Mouse (Mus musculus) embryo, embryonic 11 days (tissue): ENCODE results near the gene C1qtnf7.

ENCODE experiments used
- DNase-seq: peaks from one replicate; pipeline ENCODE4 v3.0.0-alpha.2; 2015

The C1qtnf7 gene

DNA sequence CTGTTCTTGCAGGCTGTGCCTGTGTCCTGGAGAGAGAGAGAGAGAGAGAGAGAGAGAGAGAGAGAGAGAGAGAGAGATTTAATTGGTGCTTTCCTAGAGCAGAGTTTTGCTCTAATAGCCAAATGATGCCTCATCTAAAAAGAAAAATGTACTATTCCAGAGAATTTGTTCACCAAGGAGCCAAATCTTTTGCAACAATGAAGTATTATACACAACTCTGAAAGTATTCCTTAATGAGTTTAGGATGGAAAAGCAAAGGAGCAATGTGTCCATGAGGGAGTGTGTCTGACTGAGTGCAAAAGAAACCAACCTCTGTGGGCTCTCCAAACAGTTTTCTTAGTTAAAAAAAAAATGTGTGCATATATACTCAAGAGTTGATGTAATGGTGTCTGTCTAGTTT is 24.5 kb downstream of the C1qtnf7 start:
- DNase-seq: no peak

GRCm38 (mm10) chr5:43541492-43541891 is 26.2 kb downstream of the C1qtnf7 start:
- no peak for DNase-seq

GRCm38 (mm10) chr5:43542246-43542845 is 27.0 kb downstream of the C1qtnf7 start:
- no peak for DNase-seq

GRCm38 (mm10) chr5:43549951-43550350 is 34.6 kb downstream of the C1qtnf7 start:
- no peak for DNase-seq

DNA sequence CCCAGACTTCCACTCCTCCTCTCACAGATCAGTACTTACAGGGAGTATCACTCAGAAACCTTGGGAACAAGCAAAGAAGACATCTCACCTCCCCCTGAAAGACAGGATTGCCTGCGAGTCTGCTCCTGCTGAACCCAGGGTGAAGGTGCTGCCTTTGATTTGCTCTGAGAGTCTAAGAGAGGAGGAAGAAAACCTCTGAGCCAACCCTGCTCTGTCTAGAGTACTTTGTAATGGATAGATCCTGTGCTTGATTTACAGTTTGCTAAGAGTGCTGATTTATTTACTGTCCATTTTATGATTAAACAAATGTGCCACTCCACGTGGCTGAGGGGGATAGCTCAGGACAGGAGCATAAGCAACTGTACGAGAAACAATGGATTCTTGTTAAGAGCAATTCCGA is 35.1 kb downstream of the C1qtnf7 start:
- peak; percentile 15 for DNase-seq

- no peak for DNase-seq
Observed at GRCm38 (mm10) chr5:43554871-43555270, 39.5 kb downstream of the C1qtnf7 start.

- DNase-seq: no peak
Observed at GRCm38 (mm10) chr5:43555406-43555805, 40.1 kb downstream of the C1qtnf7 start.

- DNase-seq: no peak
Observed at GRCm38 (mm10) chr5:43557436-43557835, 42.1 kb downstream of the C1qtnf7 start.

GRCm38 (mm10) chr5:43561639-43562252 is 46.4 kb downstream of the C1qtnf7 start:
- DNase-seq: no peak

GRCm38 (mm10) chr5:43569720-43570359 is 54.5 kb downstream of the C1qtnf7 start:
- no peak for DNase-seq

DNA sequence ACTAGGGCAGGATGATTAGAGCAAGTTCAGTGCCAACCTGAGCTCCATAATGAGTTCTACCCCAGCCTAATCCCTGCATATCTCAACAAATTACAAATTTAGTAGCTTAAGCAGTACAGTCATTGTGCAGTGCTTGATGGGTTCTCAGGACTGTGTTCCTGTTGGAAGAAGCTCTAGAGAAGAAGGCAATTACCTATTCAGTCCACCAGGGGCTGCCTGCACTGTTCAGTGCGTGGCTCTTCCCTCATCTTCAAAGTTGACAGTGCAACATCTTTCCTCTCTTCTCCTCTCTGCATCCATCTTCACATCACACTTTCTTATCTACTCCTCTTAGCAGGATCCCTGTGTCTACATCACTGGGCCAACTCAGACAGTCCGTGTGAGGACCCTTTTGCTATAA is 67.5 kb downstream of the C1qtnf7 start:
- DNase-seq: peak; percentile 49

DNA sequence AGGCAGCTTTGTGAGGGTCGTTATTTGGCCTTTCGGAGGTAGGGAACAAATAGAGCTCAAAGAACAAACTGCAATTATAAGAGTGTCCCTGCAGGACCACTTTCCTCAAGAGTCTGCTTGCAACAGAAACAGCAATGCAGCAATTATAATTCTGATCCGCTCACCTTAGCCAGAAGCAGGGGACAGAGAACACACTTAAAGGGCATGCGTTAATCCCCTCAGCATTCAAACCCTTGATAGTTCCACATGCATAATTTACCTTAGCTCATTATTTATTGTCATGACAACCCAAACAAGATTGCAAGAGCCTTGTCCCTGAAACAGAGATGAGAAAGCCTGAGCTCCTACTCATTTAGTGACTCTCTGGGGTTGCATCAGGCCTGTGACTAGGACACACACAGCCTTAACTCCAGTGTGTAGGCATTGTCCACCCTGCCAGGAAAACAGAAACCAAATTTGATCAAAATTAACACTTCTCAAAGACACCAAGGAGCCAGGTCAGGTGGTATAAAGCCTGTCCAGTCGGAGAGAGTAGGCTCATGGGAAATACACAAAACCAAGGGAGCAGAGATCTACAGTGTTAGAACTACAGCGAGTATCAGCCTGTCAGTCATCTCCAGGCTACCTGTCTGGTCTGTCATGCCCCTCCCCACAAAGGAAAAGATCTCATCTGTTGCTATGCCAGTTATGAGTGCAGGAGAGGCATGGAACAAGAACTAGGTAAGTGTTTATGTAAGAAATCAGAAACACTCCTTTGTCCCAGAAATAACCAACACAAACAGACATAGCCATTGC is 68.2 kb downstream of the C1qtnf7 start:
- DNase-seq: no peak

DNA sequence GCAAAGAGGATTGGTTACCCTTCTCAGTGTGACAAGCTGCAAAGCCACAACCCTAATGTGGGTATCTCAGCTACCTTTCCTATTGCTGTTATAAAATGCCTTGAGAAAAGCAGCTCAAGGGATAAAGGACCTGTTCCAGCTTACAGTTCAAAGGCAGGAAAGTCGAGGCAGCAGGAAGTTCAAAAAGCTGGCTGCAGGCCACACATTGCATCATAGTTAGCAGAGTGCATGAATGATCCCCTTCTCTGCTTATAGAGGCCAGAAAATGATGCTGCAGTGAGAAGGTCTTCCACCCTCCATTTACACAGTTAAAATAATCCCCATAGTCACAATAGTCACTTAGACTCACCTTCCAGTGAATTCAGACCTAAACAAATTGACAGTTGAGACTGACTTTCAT is 69.1 kb downstream of the C1qtnf7 start:
- no peak for DNase-seq

DNA sequence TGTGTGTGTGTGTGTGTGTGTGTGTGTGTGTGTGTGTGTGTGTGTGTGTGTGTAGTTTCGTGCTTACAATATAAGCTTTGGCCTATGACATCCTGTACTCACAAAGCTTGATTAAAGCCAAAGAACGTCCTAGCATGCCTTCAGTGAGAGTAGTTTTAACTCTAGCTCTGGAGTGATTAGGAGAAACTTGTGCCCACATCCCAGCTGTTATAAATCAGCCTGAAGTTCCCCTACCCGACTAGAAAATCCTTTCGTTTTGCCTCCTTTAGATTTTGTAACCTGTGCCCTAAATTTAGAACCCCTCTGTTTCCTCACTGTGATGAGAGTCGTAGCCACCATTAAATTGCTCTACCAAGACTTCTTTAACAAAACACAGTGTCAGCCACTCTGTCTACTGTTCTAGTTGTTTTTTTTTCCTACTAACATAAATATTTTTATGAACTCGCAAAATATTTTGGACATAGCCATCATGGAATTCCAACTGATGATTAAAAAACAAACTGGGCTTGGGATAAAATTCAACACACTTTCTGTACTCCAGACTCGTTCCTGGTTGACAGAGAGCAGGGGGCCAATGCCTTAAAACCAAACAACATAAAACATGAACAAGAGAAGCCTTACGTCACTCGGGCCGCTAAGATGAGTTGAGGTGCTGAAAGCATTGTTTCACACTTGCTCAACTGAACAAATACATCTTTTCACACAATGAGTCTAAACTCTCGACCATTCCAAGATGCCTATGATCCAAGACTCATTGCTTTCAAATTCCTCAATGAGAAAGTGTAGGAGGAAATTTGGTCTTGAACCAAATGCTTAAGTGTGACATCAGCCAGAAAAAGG is 70.3 kb downstream of the C1qtnf7 start:
- peak; percentile 7 for DNase-seq

GRCm38 (mm10) chr5:43588791-43589439 is 73.6 kb downstream of the C1qtnf7 start:
- DNase-seq: no peak

- DNase-seq: no peak
Observed at GRCm38 (mm10) chr5:43589440-43589830, 74.1 kb downstream of the C1qtnf7 start.

DNA sequence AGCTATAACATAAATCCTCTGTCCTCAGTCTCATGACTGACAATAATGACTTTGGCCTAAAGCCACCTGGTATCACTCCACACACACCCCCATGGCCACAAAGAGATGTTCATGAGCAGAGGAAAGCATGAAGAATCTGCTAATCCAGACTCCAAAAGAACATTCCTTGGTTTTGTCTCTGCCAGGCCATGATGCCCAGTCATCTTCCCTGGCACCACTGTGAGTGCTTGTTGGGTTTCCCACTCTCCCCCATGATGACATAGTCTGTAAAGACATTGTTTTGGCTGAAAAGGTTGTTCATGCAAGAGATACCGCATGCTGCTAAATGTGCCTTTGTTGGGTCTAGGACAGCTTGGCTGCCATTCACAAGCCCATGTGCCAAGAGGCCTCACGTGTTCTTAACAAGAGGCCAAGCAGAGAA is 75.0 kb downstream of the C1qtnf7 start:
- DNase-seq: no peak

- DNase-seq: no peak
Observed at GRCm38 (mm10) chr5:43601601-43602000, 86.3 kb downstream of the C1qtnf7 start.

GRCm38 (mm10) chr5:43602518-43602917 is 87.2 kb downstream of the C1qtnf7 start:
- DNase-seq: peak; percentile 10

DNA sequence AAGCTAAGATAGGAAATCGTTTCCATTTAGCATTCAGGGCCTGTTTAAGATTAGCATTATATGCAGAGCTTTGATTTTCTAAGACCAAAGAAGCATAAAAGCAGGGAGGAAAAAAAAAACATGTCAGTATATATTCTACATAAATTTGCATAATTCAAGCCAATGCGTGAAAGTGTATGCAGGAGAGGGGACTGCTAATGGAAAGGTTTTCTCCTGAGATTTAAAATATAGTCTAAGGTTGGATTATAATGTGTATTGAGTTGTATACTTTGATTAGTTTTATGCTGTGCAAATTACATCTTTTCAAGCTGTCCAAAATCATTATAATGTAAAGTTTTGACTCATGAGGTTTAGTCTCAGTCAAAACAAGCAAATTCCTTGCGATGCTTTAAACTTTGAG is 88.2 kb downstream of the C1qtnf7 start:
- no peak for DNase-seq

DNA sequence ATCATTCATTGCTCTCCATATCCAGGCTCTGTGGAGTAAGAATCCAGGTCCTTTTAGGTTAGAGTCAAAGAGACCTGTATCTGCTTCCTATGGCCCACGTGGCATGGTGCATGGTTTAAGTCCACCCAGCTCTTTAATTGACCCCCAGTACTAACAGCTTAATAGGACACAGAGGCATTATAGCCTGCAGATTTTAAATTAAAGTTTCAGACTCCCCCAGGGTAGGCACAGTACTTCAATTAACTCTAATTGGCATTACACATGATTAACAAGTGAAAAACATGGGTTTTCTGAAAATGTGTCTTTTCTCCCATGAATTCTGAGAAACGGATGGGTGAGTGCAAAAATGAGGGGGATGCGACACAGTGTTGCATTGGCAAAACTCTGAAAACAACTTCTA is 92.7 kb downstream of the C1qtnf7 start:
- DNase-seq: no peak

- DNase-seq: no peak
Observed at GRCm38 (mm10) chr5:43609760-43610159, 94.4 kb downstream of the C1qtnf7 start.
